Mouse (Mus musculus) limb, embryonic 15.5 days (tissue): ENCODE measurements around the gene Irx6. TPM values are rescaled to one million over a fixed set of nuclear protein-coding genes. Genes with fewer than 3 reads are reported as not detected.

Experiments
- ATAC-seq: fragments of 200-750 bp; cut with Nextera tagmentation; 2 replicates; pipeline ENCODE4 v1.8.0; 2017; ENCODE audit warnings: low read depth, moderate TSS enrichment; ENCODE audit not compliant: insufficient number of reproducible peaks, low FRiP score, low TSS enrichment
- H3K27ac ChIP-seq: fragments of 300-500 bp; sonication (generic); 2 replicates; pipeline ENCODE4 v1.5.1; 2015; ENCODE audit warnings: moderate library complexity, mild to moderate bottlenecking, inconsistent platforms
- H3K27me3 ChIP-seq: fragments of 300-500 bp; sonication (generic); 2 replicates; pipeline ENCODE4 v1.6.1; 2015; ENCODE audit warnings: inconsistent platforms
- H3K36me3 ChIP-seq: fragments of 300-500 bp; sonication (generic); 2 replicates; pipeline ENCODE4 v1.6.1; 2015; ENCODE audit warnings: inconsistent platforms
- H3K4me1 ChIP-seq: fragments of 300-500 bp; sonication (generic); 2 replicates; pipeline ENCODE4 v1.6.1; 2015; ENCODE audit warnings: inconsistent platforms
- H3K4me2 ChIP-seq: fragments of 300-500 bp; sonication (generic); 2 replicates; pipeline ENCODE4 v1.6.1; 2015; ENCODE audit warnings: mild to moderate bottlenecking, inconsistent platforms
- H3K4me3 ChIP-seq: fragments of 300-500 bp; sonication (generic); 2 replicates; pipeline ENCODE4 v1.5.1; 2015; ENCODE audit warnings: mild to moderate bottlenecking, inconsistent platforms
- H3K9ac ChIP-seq: fragments of 300-500 bp; sonication (generic); 2 replicates; pipeline ENCODE4 v1.6.1; 2015; ENCODE audit warnings: inconsistent platforms
- H3K9me3 ChIP-seq: fragments of 300-500 bp; sonication (generic); 2 replicates; pipeline ENCODE4 v1.6.1; 2016; ENCODE audit warnings: inconsistent platforms
- WGBS: fragments of 180-500 bp; shearing (Covaris S2); methylation state at CpG from one replicate; pipeline ENCODE4 v1.1.7; 2015; 5-methylcytosine and 5-hydroxymethylcytosine counted together
- polyA plus RNA-seq: library from polyadenylated mRNA; unstranded; fragments of >200 nt; fragmentation: Nextera tagmentation; extraction: Ambion mirVana; gene quantifications from 2 replicates; pipeline ENCODE4 v1.2.1, GENCODE M21; 2015

Irx6 gene
- polyA plus RNA-seq, result 5.6 and 7.6 TPM in 2 replicates

- H3K4me1 ChIP-seq, result peaks cover 30% of the 10 kb centered on the region
- no peaks in the 10 kb centered on the region for H3K9me3 ChIP-seq
- H3K4me3 ChIP-seq, result peak within 1 kb of the TSS; percentile 46
- no peak for ATAC-seq
- WGBS, result under 1% methylated on average over 59 of the region's 62 CpGs
- H3K4me2 ChIP-seq, result peak within 1 kb of the TSS; percentile 86
- H3K9ac ChIP-seq, result 0 out of 2 replicates have a peak within 1 kb of the TSS, but pooled peaks have one; percentile 27
- no peak within 1 kb of the TSS for H3K27ac ChIP-seq
- peaks cover 93% of the 10 kb centered on the region for H3K27me3 ChIP-seq
- H3K36me3 ChIP-seq, result no peaks in the 10 kb centered on the region
Observed at GRCm38 (mm10) chr8:92674244-92675128, at the start of gene Irx6. Gene Irx6 (plus strand): TSS chr8:92674288.

- ATAC-seq, result no peak
- Histone ChIP-seq H3K4me1 (0 out of 2 replicates have a peak, but pooled peaks cover 3% of the 10 kb centered on the region), H3K4me3 (no peak overlapping the region), H3K4me2 (no peak overlapping the region), H3K9me3 (no peaks in the 10 kb centered on the region), H3K9ac (no peak overlapping the region), H3K27ac (peak overlapping the region; percentile 8; the same call in 1 of the 2 replicates), H3K36me3 (no peaks in the 10 kb centered on the region), H3K27me3 (no peaks in the 10 kb centered on the region)
- 34% methylated on average over 14 of the region's 14 CpGs for WGBS
Observed at GRCm38 (mm10) chr8:92628711-92629650, 45.1 kb upstream of the Irx6 start.

- no peak for ATAC-seq
- H3K4me3 ChIP-seq, result no peak overlapping the region
- H3K27me3 ChIP-seq, result no peaks in the 10 kb centered on the region
- no peaks in the 10 kb centered on the region for H3K9me3 ChIP-seq
- no peak overlapping the region for H3K4me2 ChIP-seq
- 0 out of 2 replicates have a peak, but pooled peaks cover 3% of the 10 kb centered on the region for H3K4me1 ChIP-seq
- H3K27ac ChIP-seq, result no peak overlapping the region
- H3K36me3 ChIP-seq, result no peaks in the 10 kb centered on the region
- no peak overlapping the region for H3K9ac ChIP-seq
- 94% methylated on average over 5 of the region's 5 CpGs for WGBS
Observed at GRCm38 (mm10) chr8:92633199-92633598, 40.9 kb upstream of the Irx6 start.

GRCm38 (mm10) chr8:92640820-92641219 lies 33.3 kb upstream of the Irx6 start:
- no peaks in the 10 kb centered on the region for H3K9me3 ChIP-seq
- H3K4me3 ChIP-seq, result no peak overlapping the region
- no peaks in the 10 kb centered on the region for H3K27me3 ChIP-seq
- no peak for ATAC-seq
- no peak overlapping the region for H3K4me2 ChIP-seq
- H3K36me3 ChIP-seq, result no peaks in the 10 kb centered on the region
- H3K27ac ChIP-seq, result no peak overlapping the region
- H3K9ac ChIP-seq, result no peak overlapping the region
- 59% methylated on average over 8 of the region's 8 CpGs for WGBS
- 0 out of 2 replicates have a peak, but pooled peaks cover 6% of the 10 kb centered on the region for H3K4me1 ChIP-seq

GRCm38 (mm10) chr8:92646637-92647036 lies 27.5 kb upstream of the Irx6 start:
- no peaks in the 10 kb centered on the region for H3K4me1 ChIP-seq
- H3K4me2 ChIP-seq, result no peak overlapping the region
- no peak overlapping the region for H3K4me3 ChIP-seq
- no peaks in the 10 kb centered on the region for H3K9me3 ChIP-seq
- WGBS, result 65% methylated on average over 2 of the region's 2 CpGs
- H3K27ac ChIP-seq, result no peak overlapping the region
- no peaks in the 10 kb centered on the region for H3K27me3 ChIP-seq
- no peak overlapping the region for H3K9ac ChIP-seq
- no peaks in the 10 kb centered on the region for H3K36me3 ChIP-seq
- ATAC-seq, result no peak

- H3K4me3 ChIP-seq, result no peak overlapping the region
- no peak overlapping the region for H3K9ac ChIP-seq
- H3K4me1 ChIP-seq, result no peaks in the 10 kb centered on the region
- no peak for ATAC-seq
- no peak overlapping the region for H3K27ac ChIP-seq
- H3K4me2 ChIP-seq, result no peak overlapping the region
- H3K9me3 ChIP-seq, result no peaks in the 10 kb centered on the region
- 38% methylated on average over 4 of the region's 4 CpGs for WGBS
- no peaks in the 10 kb centered on the region for H3K36me3 ChIP-seq
- H3K27me3 ChIP-seq, result peaks cover 9% of the 10 kb centered on the region
Observed at GRCm38 (mm10) chr8:92664207-92664606, 9.9 kb upstream of the Irx6 start.

- Histone ChIP-seq H3K27me3 (peaks cover 62% of the 10 kb centered on the region), H3K4me1 (peaks cover 22% of the 10 kb centered on the region), H3K36me3 (no peaks in the 10 kb centered on the region), H3K9ac (no peak overlapping the region), H3K9me3 (no peaks in the 10 kb centered on the region), H3K4me3 (no peak overlapping the region), H3K4me2 (no peak overlapping the region), H3K27ac (no peak overlapping the region)
- no peak for ATAC-seq
- 40% methylated on average over 11 of the region's 11 CpGs for WGBS
Observed at GRCm38 (mm10) chr8:92670236-92670635, 3.9 kb upstream of the Irx6 start.

- Histone ChIP-seq H3K4me2 (no peak overlapping the region), H3K27ac (no peak overlapping the region), H3K4me1 (peaks cover 22% of the 10 kb centered on the region), H3K9ac (no peak overlapping the region), H3K36me3 (no peaks in the 10 kb centered on the region), H3K27me3 (peaks cover 67% of the 10 kb centered on the region), H3K4me3 (no peak overlapping the region), H3K9me3 (no peaks in the 10 kb centered on the region)
- 56% methylated on average over 12 of the region's 12 CpGs for WGBS
- ATAC-seq, result no peak
Observed at GRCm38 (mm10) chr8:92670656-92671195, 3.4 kb upstream of the Irx6 start.

- peaks cover 79% of the 10 kb centered on the region for H3K27me3 ChIP-seq
- ATAC-seq, result no peak
- H3K9me3 ChIP-seq, result no peaks in the 10 kb centered on the region
- H3K27ac ChIP-seq, result no peak overlapping the region
- no peak overlapping the region for H3K4me2 ChIP-seq
- H3K4me1 ChIP-seq, result peaks cover 22% of the 10 kb centered on the region
- 84% methylated on average over 4 of the region's 4 CpGs for WGBS
- no peak overlapping the region for H3K9ac ChIP-seq
- H3K36me3 ChIP-seq, result no peaks in the 10 kb centered on the region
- H3K4me3 ChIP-seq, result no peak overlapping the region
Observed at GRCm38 (mm10) chr8:92671892-92672291, 2.2 kb upstream of the Irx6 start.

- Histone ChIP-seq H3K4me3 (peak overlapping the region; percentile 46), H3K36me3 (no peaks in the 10 kb centered on the region), H3K4me2 (peak overlapping the region; percentile 86), H3K9ac (no peak overlapping the region), H3K27ac (no peak overlapping the region), H3K4me1 (peaks cover 25% of the 10 kb centered on the region), H3K9me3 (no peaks in the 10 kb centered on the region), H3K27me3 (peaks cover 87% of the 10 kb centered on the region)
- 4% methylated on average over 11 of the region's 11 CpGs for WGBS
- ATAC-seq, result no peak
Observed at GRCm38 (mm10) chr8:92673101-92673500, 987 bp upstream of the Irx6 start.

- H3K4me1 ChIP-seq, result peaks cover 30% of the 10 kb centered on the region
- H3K27ac ChIP-seq, result no peak overlapping the region
- no peaks in the 10 kb centered on the region for H3K36me3 ChIP-seq
- H3K4me3 ChIP-seq, result peak overlapping the region; percentile 46
- H3K27me3 ChIP-seq, result peaks cover 89% of the 10 kb centered on the region
- peak; percentile 53; the same call in 1 of the 2 replicates for ATAC-seq
- H3K9ac ChIP-seq, result 0 out of 2 replicates have a peak overlapping the region, but pooled peaks have one; percentile 27
- no peaks in the 10 kb centered on the region for H3K9me3 ChIP-seq
- peak overlapping the region; percentile 86 for H3K4me2 ChIP-seq
- 1% methylated on average over 29 of the region's 30 CpGs for WGBS
Observed at GRCm38 (mm10) chr8:92673555-92674243, 389 bp upstream of the Irx6 start.
